Mouse (Mus musculus): ENCODE measurements at regions not wholly inside any gene's neighbourhood (a gene's known extent, or its start where the extent isn't known, plus 50 kb on each side); places are given as distances from the start of the nearest gene placed in this dataset.
"Not testable (repeated sequence)": the region's sequence is repeated elsewhere in the genome, so short reads cannot be mapped to it uniquely, and the experiment has no call there.

- no peak for DNase-seq (ENCODE audit: low spot score in 2 of 2)
Measured at GRCm38 (mm10) chr9:41457003-41457402, 295.5 kb upstream of the Ubash3b start.

GRCm38 (mm10) chr9:41451738-41452137 lies 290.2 kb upstream of the Ubash3b start:
- no peak for DNase-seq (ENCODE audit: low spot score in 2 of 2)

GRCm38 (mm10) chr9:41449233-41449632 lies 287.7 kb upstream of the Ubash3b start:
- no peak for DNase-seq (ENCODE audit: low spot score in 2 of 2)

- DNase-seq (ENCODE audit: low spot score in 2 of 2): no peak
Measured at GRCm38 (mm10) chr9:41447902-41448301, 286.4 kb upstream of the Ubash3b start.

GRCm38 (mm10) chr9:41447211-41447875 lies 285.8 kb upstream of the Ubash3b start:
- peak; percentile 40 to 56 for DNase-seq (ENCODE audit: low spot score in 2 of 2)

GRCm38 (mm10) chr9:41446431-41447203 lies 285.1 kb upstream of the Ubash3b start:
- peak; percentile 52 to 57 for DNase-seq (ENCODE audit: low spot score in 2 of 2)

- DNase-seq (ENCODE audit: low spot score in 2 of 2): no peak
Measured at GRCm38 (mm10) chr9:41442418-41442817, 280.9 kb upstream of the Ubash3b start.

- DNase-seq (ENCODE audit: low spot score in 2 of 2): peak; percentile 29 to 42
Measured at GRCm38 (mm10) chr9:41439979-41440378, 278.5 kb upstream of the Ubash3b start.

- DNase-seq (ENCODE audit: low spot score in 2 of 2): no peak
Measured at GRCm38 (mm10) chr9:41438141-41438540, 276.6 kb upstream of the Ubash3b start.

- no peak for DNase-seq (ENCODE audit: low spot score in 2 of 2)
Measured at GRCm38 (mm10) chr9:41430391-41431343, 269.2 kb upstream of the Ubash3b start.

- DNase-seq (ENCODE audit: low spot score in 2 of 2): no peak
Measured at GRCm38 (mm10) chr9:41429711-41430390, 268.4 kb upstream of the Ubash3b start.

- DNase-seq (ENCODE audit: low spot score in 2 of 2): no peak
Measured at GRCm38 (mm10) chr9:41429236-41429635, 267.7 kb upstream of the Ubash3b start.

GRCm38 (mm10) chr9:41426698-41427097 lies 265.2 kb upstream of the Ubash3b start:
- no peak for DNase-seq (ENCODE audit: low spot score in 2 of 2)

GRCm38 (mm10) chr9:41425225-41425624 lies 263.7 kb upstream of the Ubash3b start:
- no peak for DNase-seq (ENCODE audit: low spot score in 2 of 2)

GRCm38 (mm10) chr9:41413791-41414190 lies 252.3 kb upstream of the Ubash3b start:
- no peak for DNase-seq (ENCODE audit: low spot score in 2 of 2)

GRCm38 (mm10) chr9:41413091-41413490 lies 251.6 kb upstream of the Ubash3b start:
- not testable (repeated sequence) for DNase-seq (ENCODE audit: low spot score in 2 of 2)

- DNase-seq (ENCODE audit: low spot score in 2 of 2): no peak
Measured at GRCm38 (mm10) chr9:41412174-41412757, 250.8 kb upstream of the Ubash3b start.

- DNase-seq (ENCODE audit: low spot score in 2 of 2): no peak
Measured at GRCm38 (mm10) chr9:41408301-41408700, 246.8 kb upstream of the Ubash3b start.

GRCm38 (mm10) chr9:41407078-41407477 lies 245.6 kb upstream of the Ubash3b start:
- no peak for DNase-seq (ENCODE audit: low spot score in 2 of 2)

GRCm38 (mm10) chr9:41402942-41403341 lies 241.4 kb upstream of the Ubash3b start:
- DNase-seq (ENCODE audit: low spot score in 2 of 2): no peak

GRCm38 (mm10) chr9:41400950-41401349 lies 239.5 kb upstream of the Ubash3b start:
- DNase-seq (ENCODE audit: low spot score in 2 of 2): no peak

All from left cerebral cortex, adult 18-20 months (tissue).